In genomic region chr16:18221543-18221898, GRCm38 (mm10) we compare ENCODE assay signal across 18 mouse cellular contexts. TPM values are rescaled to one million over a fixed set of nuclear protein-coding genes. Genes with fewer than 3 reads are reported as not detected.
A peak's percentile ranks its signal among the peaks of the same experiment; 100 is the strongest.
DNase-seq lines count a peak whose midpoint lies in the region; ATAC-seq and TF ChIP-seq lines count a peak whose summit lies in the region.
"Had no signal": no experiment of that assay in that cellular context is flagged by ENCODE, and none has a peak within 500 bp of the region (broad histone marks: within the 10 kb centered on the region; RNA-seq: fewer than 3 reads in every experiment).

No protein-coding gene starts in this region.

- no peak for TF ChIP-seq POLR2A in heart, adult 2 months (IDR thresholded peaks at IDR 0.05; ENCODE audit: insufficient read depth, low read depth, low read length)
- no peak for TF ChIP-seq POLR2A in CH12.LX (IDR thresholded peaks at IDR 0.05; ENCODE audit: low read depth, low read length)

- intact Hi-C loops in heart, adult 2 months (cut with DNase I): no loop called here

- dilution Hi-C loops in CH12.LX (cut with MboI; ENCODE audit: extremely low pct_ligation_motif_present, extremely low pct_unique_long_range_greater_than_20kb, low sequenced_read_pairs): no loop called here

- no peak for TF ChIP-seq EP300 in heart, adult 2 months (IDR thresholded peaks at IDR 0.05; ENCODE audit: insufficient read depth, low read depth, low read length)
- TF ChIP-seq EP300 in liver, postnatal 0 days (IDR thresholded peaks at IDR 0.05; ENCODE audit: low read depth): no peak
- no peak for TF ChIP-seq EP300 in CH12.LX (IDR thresholded peaks at IDR 0.05; ENCODE audit: low read length)

- no peak for ATAC-seq in liver, postnatal 0 days
- no peak for ATAC-seq in liver, embryonic 11.5 days (replicated peaks; ENCODE audit: low FRiP score)

- no peak overlapping the region for H3K4me3 ChIP-seq in heart, adult 2 months
- H3K4me3 ChIP-seq in liver, postnatal 0 days (ENCODE audit: low read depth, low read length): no peak overlapping the region
- no peak overlapping the region for H3K4me3 ChIP-seq in liver, embryonic 11.5 days (ENCODE audit: low read depth, low read length)
- peak overlapping the region in 1 of 3 experiments; percentile 3 for H3K4me3 ChIP-seq in CH12.LX (replicated peaks in 1 of 3; ENCODE audit: low read depth in 2 of 3, low read length in 2 of 3, poor library complexity in 1 of 3)

- no peaks in the 10 kb centered on the region for H3K4me1 ChIP-seq in heart, adult 2 months (ENCODE audit: control insufficient read depth, insufficient read depth, low read length)
- peaks cover 8% of the 10 kb centered on the region for H3K4me1 ChIP-seq in liver, postnatal 0 days (ENCODE audit: insufficient read depth)
- 0 out of 2 replicates have a peak, but pooled peaks cover 4% of the 10 kb centered on the region for H3K4me1 ChIP-seq in liver, embryonic 11.5 days (replicated peaks; ENCODE audit: control insufficient read depth, insufficient read depth, low read length)
- H3K4me1 ChIP-seq in CH12.LX (ENCODE audit: control insufficient read depth in 1 of 2, insufficient read depth in 2 of 2): peaks cover 42 to 59% of the 10 kb centered on the region in 2 experiments

- TF ChIP-seq RAD21 in CH12.LX (IDR thresholded peaks at IDR 0.05; ENCODE audit: low read depth, low read length): peak; percentile 16

- H3K27ac ChIP-seq in heart, adult 2 months: no peak overlapping the region
- no peak overlapping the region for H3K27ac ChIP-seq in liver, postnatal 0 days (ENCODE audit: low read depth)
- H3K27ac ChIP-seq in liver, embryonic 11.5 days (ENCODE audit: low read depth, low read length): no peak overlapping the region
- peak overlapping the region; percentile 68 for H3K27ac ChIP-seq in CH12.LX (ENCODE audit: insufficient read depth, low read depth)
- H3K27ac ChIP-seq: hindbrain, embryonic 14.5 days had no signal

- no peaks in the 10 kb centered on the region for H3K79me2 ChIP-seq in heart, adult 2 months (replicated peaks; ENCODE audit: control insufficient read depth, insufficient read depth, low read length)
- H3K79me2 ChIP-seq in CH12.LX (replicated peaks; ENCODE audit: control insufficient read depth, extremely low read depth, insufficient read depth, poor library complexity, severe bottlenecking): no peaks in the 10 kb centered on the region

- DNase-seq in heart, adult 2 months: no peak
- no peak for DNase-seq in heart, adult 11 months
- DNase-seq in liver, postnatal 0 days: no peak
- DNase-seq in liver, embryonic 11.5 days (ENCODE audit: low spot score): no peak
- DNase-seq in CH12.LX (ENCODE audit: extremely low read depth): peak; percentile 75
- DNase-seq in splenic B cell, adult 2 months (ENCODE audit: low read depth, low spot score): peak; percentile 20
- DNase-seq in frontal cortex, postnatal 36 days (ENCODE audit: low spot score in 2 of 2): no peak
- DNase-seq: adrenal gland, adult 2 months; cerebellum, postnatal 10 days; kidney, adult 9 months had no signal

- no peak overlapping the region for H3K9ac ChIP-seq in heart, adult 2 months (ENCODE audit: low read depth, low read length)
- no peak overlapping the region for H3K9ac ChIP-seq in liver, postnatal 0 days (replicated peaks)
- no peak overlapping the region for H3K9ac ChIP-seq in liver, embryonic 11.5 days (ENCODE audit: low read depth, low read length)
- H3K9ac ChIP-seq in CH12.LX (ENCODE audit: insufficient read depth, low read depth): no peak overlapping the region
- H3K9ac ChIP-seq: hindbrain, embryonic 14.5 days had no signal

- H3K9me3 ChIP-seq in liver, postnatal 0 days (ENCODE audit: low read length): no peaks in the 10 kb centered on the region
- no peaks in the 10 kb centered on the region for H3K9me3 ChIP-seq in liver, embryonic 11.5 days (ENCODE audit: control insufficient read depth, low read length)
- H3K9me3 ChIP-seq in CH12.LX (replicated peaks; ENCODE audit: low read length): no peaks in the 10 kb centered on the region

- H3K36me3 ChIP-seq in heart, adult 2 months (ENCODE audit: control insufficient read depth, insufficient read depth, low read length): no peaks in the 10 kb centered on the region
- H3K36me3 ChIP-seq in liver, postnatal 0 days (replicated peaks; ENCODE audit: insufficient read depth, low read length): peaks cover 13% of the 10 kb centered on the region; the same call in 1 of the 2 replicates
- H3K36me3 ChIP-seq in liver, embryonic 11.5 days (ENCODE audit: control insufficient read depth, insufficient read depth, low read length): peaks cover 8% of the 10 kb centered on the region; the same call in 1 of the 2 replicates
- H3K36me3 ChIP-seq in CH12.LX (replicated peaks in 1 of 2; ENCODE audit: control insufficient read depth in 1 of 2, insufficient read depth in 1 of 2, low read length in 1 of 2): peaks cover 36 to 46% of the 10 kb centered on the region in 2 experiments
- peaks cover 6% of the 10 kb centered on the region for H3K36me3 ChIP-seq in splenic B cell, adult 2 months (ENCODE audit: control insufficient read depth, insufficient read depth, low read length, poor library complexity, severe bottlenecking)

- 75% methylated on average over 11 of the region's 11 CpGs for WGBS in heart, adult 2 months
- 57% methylated on average over 11 of the region's 11 CpGs for WGBS in liver, postnatal 0 days (ENCODE audit: insufficient replicate concordance)
- WGBS in liver, embryonic 11.5 days: 73% methylated on average over 11 of the region's 11 CpGs

- no peaks in the 10 kb centered on the region for H3K27me3 ChIP-seq in heart, adult 2 months (ENCODE audit: control insufficient read depth, insufficient read depth, low read length)
- H3K27me3 ChIP-seq in liver, postnatal 0 days (ENCODE audit: insufficient read depth, low read length): no peaks in the 10 kb centered on the region
- no peaks in the 10 kb centered on the region for H3K27me3 ChIP-seq in liver, embryonic 11.5 days (replicated peaks; ENCODE audit: control insufficient read depth, insufficient read depth, low read length)
- no peaks in the 10 kb centered on the region for H3K27me3 ChIP-seq in CH12.LX (replicated peaks)
- no peaks in the 10 kb centered on the region for H3K27me3 ChIP-seq in splenic B cell, adult 2 months (ENCODE audit: control insufficient read depth, insufficient read depth, low read length, poor library complexity, severe bottlenecking)

- 0 out of 2 replicates have a peak, but pooled peaks have one; percentile 19 for TF ChIP-seq CTCF in heart, adult 2 months (IDR thresholded peaks at IDR 0.05)
- peak; percentile 38 for TF ChIP-seq CTCF in liver, postnatal 0 days (IDR thresholded peaks at IDR 0.05; ENCODE audit: low read depth)
- peak; percentile 60 to 76 for TF ChIP-seq CTCF in CH12.LX (conservative IDR thresholded peaks at IDR 0.05 in 1 of 2, IDR thresholded peaks at IDR 0.05 in 1 of 2; ENCODE audit: low read depth in 2 of 2, low read length in 2 of 2)

- in situ Hi-C loops in CH12.LX (cut with MboI; ENCODE audit: low pct_ligation_motif_present, low pct_unique_long_range_greater_than_20kb, low sequenced_read_pairs): no loop called here

- H3K4me2 ChIP-seq in liver, postnatal 0 days (ENCODE audit: low read depth, low read length): no peak overlapping the region
- no peak overlapping the region for H3K4me2 ChIP-seq in liver, embryonic 11.5 days
- H3K4me2 ChIP-seq in CH12.LX (ENCODE audit: insufficient read depth, low read depth, poor library complexity, severe bottlenecking): peak overlapping the region; percentile 88; the same call in 1 of the 2 replicates
- H3K4me2 ChIP-seq: hindbrain, embryonic 14.5 days had no signal

TF ChIP-seq in CH12.LX, 34 proteins besides CTCF, POLR2A, EP300 and RAD21 (continues in another document):
- TF ChIP-seq ETS1 (conservative IDR thresholded peaks at IDR 0.05; ENCODE audit: low read depth, low read length): no peak

RNA-seq across cellular contexts. Expression of gene Ccdc188, which starts 3.8 kb away (rescaled TPM):
- not detected for total RNA-seq in heart, adult 2 months (2021)
- not detected in 2 replicates for polyA plus RNA-seq in heart, adult 2 months (2012; rRNA removed)
- not detected in 2 replicates for polyA plus RNA-seq in liver, postnatal 0 days (2015; fragmentation: Nextera tagmentation; extraction: Ambion mirVana)
- not detected in 2 replicates for polyA plus RNA-seq in liver, embryonic 11.5 days (2014; fragmentation: Nextera tagmentation; extraction: Ambion mirVana)
- total RNA-seq in CH12.LX (2012; rRNA removed) (0.30 and 0.50 TPM in 2 replicates), CH12.LX (2014; rRNA removed) (not detected in 2 replicates)
- polyA plus RNA-seq in CH12.LX (2012; ENCODE audit: insufficient read length, low read depth): 0.30 TPM in 1 of 2 replicates, not detected in the other
- total RNA-seq: adrenal gland, adult 2 months; layer of hippocampus, adult 18-20 months; left cerebral cortex, postnatal 10 days; megakaryocyte progenitor cell, adult 5-6 weeks had no signal
- polyA plus RNA-seq: adrenal gland, adult 2 months; heart, embryonic 16.5 days; hindbrain, embryonic 14.5 days; liver, embryonic 16.5 days; neural tube, embryonic 14.5 days had no signal

RNA-seq across cellular contexts. Expression of gene Zdhhc8, which starts 13.4 kb away (rescaled TPM):
- total RNA-seq in heart, adult 2 months (2021): 10 to 100 TPM; 19.6 to 22.7 TPM
- 36.0 and 51.5 TPM in 2 replicates for polyA plus RNA-seq in heart, adult 2 months (2012; rRNA removed)
- 1.3 and 1.6 TPM in 2 replicates for polyA plus RNA-seq in liver, postnatal 0 days (2015; fragmentation: Nextera tagmentation; extraction: Ambion mirVana)
- polyA plus RNA-seq in liver, embryonic 11.5 days (2014; fragmentation: Nextera tagmentation; extraction: Ambion mirVana): 7.7 and 7.8 TPM in 2 replicates
- total RNA-seq in CH12.LX (2012; rRNA removed): 10.3 and 12.1 TPM in 2 replicates
- 3.2 and 3.6 TPM in 2 replicates for total RNA-seq in CH12.LX (2014; rRNA removed)
- polyA plus RNA-seq in CH12.LX (2012; ENCODE audit: insufficient read length, low read depth): 9.5 and 15.2 TPM in 2 replicates

RNA-seq across cellular contexts. Expression of gene Trmt2a, which starts 27.0 kb away (rescaled TPM):
- 10 to 100 TPM; 19.6 to 19.8 TPM for total RNA-seq in heart, adult 2 months (2021)
- polyA plus RNA-seq in heart, adult 2 months (2012; rRNA removed): 26.8 and 32.4 TPM in 2 replicates
- 22.9 and 23.3 TPM in 2 replicates for polyA plus RNA-seq in liver, postnatal 0 days (2015; fragmentation: Nextera tagmentation; extraction: Ambion mirVana)
- polyA plus RNA-seq in liver, embryonic 11.5 days (2014; fragmentation: Nextera tagmentation; extraction: Ambion mirVana): 127 and 130 TPM in 2 replicates
- total RNA-seq in CH12.LX (2012; rRNA removed) (155 and 208 TPM in 2 replicates), CH12.LX (2014; rRNA removed) (196 and 199 TPM in 2 replicates)
- polyA plus RNA-seq in CH12.LX (2012; ENCODE audit: insufficient read length, low read depth): 216 and 252 TPM in 2 replicates

RNA-seq across cellular contexts. Expression of gene Ranbp1, which starts 27.0 kb away (rescaled TPM):
- total RNA-seq in heart, adult 2 months (2021): 10 to 100 TPM; 40.1 to 41.2 TPM
- 20.9 and 25.1 TPM in 2 replicates for polyA plus RNA-seq in heart, adult 2 months (2012; rRNA removed)
- polyA plus RNA-seq in liver, postnatal 0 days (2015; fragmentation: Nextera tagmentation; extraction: Ambion mirVana): 156 and 160 TPM in 2 replicates
- polyA plus RNA-seq in liver, embryonic 11.5 days (2014; fragmentation: Nextera tagmentation; extraction: Ambion mirVana): 943 and 989 TPM in 2 replicates
- 605 and 763 TPM in 2 replicates for total RNA-seq in CH12.LX (2012; rRNA removed)
- 1,124 and 1,127 TPM in 2 replicates for total RNA-seq in CH12.LX (2014; rRNA removed)
- 1,263 and 1,327 TPM in 2 replicates for polyA plus RNA-seq in CH12.LX (2012; ENCODE audit: insufficient read length, low read depth)

RNA-seq across cellular contexts. Expression of gene Gm49776, which starts 36.6 kb away (rescaled TPM):
- total RNA-seq in heart, adult 2 months (2021): not detected
- not detected in 2 replicates for polyA plus RNA-seq in heart, adult 2 months (2012; rRNA removed)
- polyA plus RNA-seq in liver, postnatal 0 days (2015; fragmentation: Nextera tagmentation; extraction: Ambion mirVana): 1.1 TPM in 1 of 2 replicates, not detected in the other
- 1.5 and 4.1 TPM in 2 replicates for polyA plus RNA-seq in liver, embryonic 11.5 days (2014; fragmentation: Nextera tagmentation; extraction: Ambion mirVana)
- 0.25 TPM in 1 of 2 replicates, not detected in the other for total RNA-seq in CH12.LX (2012; rRNA removed)
- not detected in 2 replicates for total RNA-seq in CH12.LX (2014; rRNA removed)
- polyA plus RNA-seq in CH12.LX (2012; ENCODE audit: insufficient read length, low read depth): 25.0 TPM in 2 replicates
- total RNA-seq: layer of hippocampus, adult 18-20 months; left cerebral cortex, postnatal 10 days had no signal
- polyA plus RNA-seq: adrenal gland, adult 2 months; gonadal fat pad, adult 2 months; heart, embryonic 16.5 days; hindbrain, embryonic 14.5 days; liver, embryonic 16.5 days; neural tube, embryonic 14.5 days had no signal

Comparison
In these comparisons a context has a peak if more than half of its experiments do, and no peak if none do; other contexts are left out.
1. DNase-seq: peak in CH12.LX (single experiment) and splenic B cell, adult 2 months (single experiment); none in heart, adult 2 months (0 of 2), heart, adult 11 months (single experiment), liver, postnatal 0 days (single experiment), liver, embryonic 11.5 days (single experiment) and frontal cortex, postnatal 36 days (0 of 2).
2. Peak in every context shown above with its lines, with median percentiles within 50 percentile points of each other: CTCF ChIP-seq.